Mouse (Mus musculus) right cerebral cortex, adult 18-20 months (tissue): Measurements from ENCODE around the gene Mypop.

Experiments used
- DNase-seq: peaks from one replicate; pipeline ENCODE4 v3.0.0; 2022; ENCODE audit warnings: mixed read lengths

Mypop gene

GRCm38 (mm10) chr7:18990601-18991295 is at the start of gene Mypop:
Gene Mypop (plus strand): TSS chr7:18991245.
- DNase-seq = peak; percentile 100

GRCm38 (mm10) chr7:18942376-18942775 is 48.7 kb upstream of the Mypop start:
- DNase-seq = peak; percentile 71

GRCm38 (mm10) chr7:18942815-18943214 is 48.2 kb upstream of the Mypop start:
- DNase-seq = no peak

- DNase-seq = no peak
Observed at GRCm38 (mm10) chr7:18948151-18948550, 42.9 kb upstream of the Mypop start.

GRCm38 (mm10) chr7:18949781-18950522 is 41.1 kb upstream of the Mypop start:
- DNase-seq = peak; percentile 48

GRCm38 (mm10) chr7:18950523-18951315 is 40.3 kb upstream of the Mypop start:
- DNase-seq = no peak

GRCm38 (mm10) chr7:18951397-18951796 is 39.6 kb upstream of the Mypop start:
- no peak for DNase-seq

GRCm38 (mm10) chr7:18957569-18958383 is 33.3 kb upstream of the Mypop start:
- peak; percentile 74 for DNase-seq

- DNase-seq = no peak
Observed at GRCm38 (mm10) chr7:18958384-18958766, 32.7 kb upstream of the Mypop start.

- DNase-seq = no peak
Observed at GRCm38 (mm10) chr7:18959446-18959845, 31.6 kb upstream of the Mypop start.

- DNase-seq = no peak
Observed at GRCm38 (mm10) chr7:18962171-18962792, 28.8 kb upstream of the Mypop start.

- no peak for DNase-seq
Observed at GRCm38 (mm10) chr7:18962795-18963194, 28.2 kb upstream of the Mypop start.

GRCm38 (mm10) chr7:18963294-18963843 is 27.7 kb upstream of the Mypop start:
- DNase-seq = no peak

- no peak for DNase-seq
Observed at GRCm38 (mm10) chr7:18965312-18965711, 25.7 kb upstream of the Mypop start.

GRCm38 (mm10) chr7:18967603-18968002 is 23.4 kb upstream of the Mypop start:
- DNase-seq = no peak

- DNase-seq = no peak
Observed at GRCm38 (mm10) chr7:18970956-18971355, 20.1 kb upstream of the Mypop start.

GRCm38 (mm10) chr7:18978381-18978780 is 12.7 kb upstream of the Mypop start:
- DNase-seq = no peak

GRCm38 (mm10) chr7:18986503-18986902 is 4.5 kb upstream of the Mypop start:
- DNase-seq = no peak

- no peak for DNase-seq
Observed at GRCm38 (mm10) chr7:18987100-18987499, 3.9 kb upstream of the Mypop start, which contains the start of gene Nanos2. Gene Nanos2 (plus strand): TSS chr7:18987400.

- DNase-seq = no peak
Observed at GRCm38 (mm10) chr7:18987747-18988146, 3.3 kb upstream of the Mypop start.

- DNase-seq = no peak
Observed at GRCm38 (mm10) chr7:18988780-18989179, 2.3 kb upstream of the Mypop start.

- peak; percentile 47 for DNase-seq
Observed at GRCm38 (mm10) chr7:18989995-18990394, 1.1 kb upstream of the Mypop start.
